Mouse (Mus musculus) C2C12 (cell line): Measurements from ENCODE around the gene Rnf213. TPM values are rescaled to one million over a fixed set of nuclear protein-coding genes. Genes with fewer than 3 reads are reported as not detected.

Experiments
- H3K27me3 ChIP-seq: one replicate; pipeline ENCODE4 v1.6.1; 2011; ENCODE audit not compliant: control insufficient read depth, insufficient read depth, insufficient read length
- H3K36me3 ChIP-seq: one replicate; pipeline ENCODE4 v1.6.1; 2011; ENCODE audit not compliant: control insufficient read depth, insufficient read depth
- H3K4me3 ChIP-seq: one replicate; pipeline ENCODE4 v1.5.1; 2011; ENCODE audit warnings: mild to moderate bottlenecking, control low read depth; ENCODE audit not compliant: poor library complexity, insufficient read depth, severe bottlenecking
- H3K79me2 ChIP-seq: one replicate; pipeline ENCODE4 v1.6.1; 2011; ENCODE audit not compliant: control insufficient read depth, insufficient read depth
- H3K79me3 ChIP-seq: one replicate; pipeline ENCODE4 v1.6.1; 2011; ENCODE audit warnings: low read depth, control low read depth
- H3ac ChIP-seq: one replicate; pipeline ENCODE3; 2011; ENCODE audit warnings: low read depth; ENCODE audit not compliant: control insufficient read depth, insufficient read length
- CEBPB ChIP-seq: IDR thresholded peaks from one replicate; pipeline ENCODE4 v1.6.1; 2011; ENCODE audit warnings: low read depth, mild to moderate bottlenecking, control low read depth, moderate library complexity
- CTCF ChIP-seq: IDR thresholded peaks from one replicate; pipeline ENCODE4 v1.5.1; 2011; ENCODE audit not compliant: control insufficient read depth, insufficient read depth, insufficient read length
- FOSL1 ChIP-seq: IDR thresholded peaks from one replicate; pipeline ENCODE4 v1.8.0; 2011; ENCODE audit warnings: mild to moderate bottlenecking, low read length; ENCODE audit not compliant: poor library complexity, insufficient read depth, severe bottlenecking
- MAX ChIP-seq: IDR thresholded peaks from one replicate; pipeline ENCODE4 v1.6.1; 2011; ENCODE audit warnings: mild to moderate bottlenecking, control low read depth
- MYOD1 ChIP-seq: IDR thresholded peaks from one replicate; pipeline ENCODE4 v1.6.1; 2011; ENCODE audit warnings: low read depth; ENCODE audit not compliant: control insufficient read depth, insufficient read length
- MYOG ChIP-seq: IDR thresholded peaks from one replicate; pipeline ENCODE4 v1.6.1; 2011; ENCODE audit not compliant: control insufficient read depth, insufficient read length; ENCODE audit errors: extremely low read depth
- USF1 ChIP-seq: IDR thresholded peaks from one replicate; pipeline ENCODE4 v1.6.1; 2011; ENCODE audit warnings: low read depth, mild to moderate bottlenecking, control low read depth, moderate library complexity
- polyA plus RNA-seq: library from polyadenylated mRNA; unstranded; fragments of >200 nt; fragmentation: generic; extraction: Trizol; gene quantifications from one replicate; pipeline ENCODE4 v1.2.1, GENCODE M21; 2012; ENCODE audit warnings: missing spikeins

The Rnf213 gene
- polyA plus RNA-seq, 1 experiment = 6.3 TPM

DNA sequence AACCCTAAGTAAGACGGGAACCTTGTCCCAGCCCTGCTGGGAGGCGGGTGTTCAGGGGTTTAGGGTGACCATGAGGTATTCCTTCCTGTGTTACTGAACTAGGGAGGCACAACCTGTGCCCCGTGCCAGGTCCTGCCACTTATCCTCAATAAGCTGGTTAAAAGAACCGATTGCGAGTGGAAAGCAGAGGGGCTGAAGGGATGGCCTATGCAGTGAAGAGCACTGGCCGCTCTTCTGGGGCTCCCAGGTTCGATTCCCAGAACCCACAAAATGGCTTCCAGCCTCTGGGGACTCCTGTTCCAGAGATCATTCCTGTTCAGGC is 544 bp downstream of the Rnf213 start:
- Histone ChIP-seq H3K79me3 (peaks cover 20% of the 10 kb centered on the region), H3K4me3 (peak overlapping the region; percentile 53), H3K27me3 (no peaks in the 10 kb centered on the region), H3K36me3 (peaks cover 18% of the 10 kb centered on the region), H3K79me2 (peaks cover 40% of the 10 kb centered on the region), H3ac (peak overlapping the region; percentile 81)
- no peak for TF ChIP-seq MYOG
- no peak for TF ChIP-seq MAX
- TF ChIP-seq CEBPB = no peak
- TF ChIP-seq USF1 = no peak
- TF ChIP-seq MYOD1 = no peak
- TF ChIP-seq CTCF = no peak
- TF ChIP-seq FOSL1 = no peak

DNA sequence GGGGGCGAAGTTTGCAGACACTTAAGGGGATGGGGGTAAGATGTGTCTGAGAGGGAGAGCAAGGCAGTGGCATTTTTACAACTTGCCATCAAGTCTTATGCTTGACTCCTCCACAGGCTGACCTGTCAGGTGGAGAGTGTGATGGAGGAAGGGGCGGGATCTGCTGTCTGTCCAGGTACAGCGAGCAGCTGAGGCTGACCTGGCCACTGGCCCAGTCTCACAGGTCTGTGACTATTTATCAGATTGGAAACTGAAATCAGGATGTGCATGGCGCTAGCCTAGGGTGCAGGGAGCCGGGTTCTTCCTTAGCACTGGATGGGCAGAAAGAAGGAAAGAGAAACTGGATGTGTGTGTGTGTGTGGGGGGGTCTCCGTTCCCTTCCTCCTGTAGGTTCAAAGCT is 1.3 kb downstream of the Rnf213 start:
- Histone ChIP-seq H3K4me3 (no peak overlapping the region), H3K36me3 (peaks cover 18% of the 10 kb centered on the region), H3K79me2 (peaks cover 47% of the 10 kb centered on the region), H3K79me3 (peaks cover 20% of the 10 kb centered on the region), H3K27me3 (no peaks in the 10 kb centered on the region), H3ac (no peak overlapping the region)
- no peak for TF ChIP-seq MAX
- no peak for TF ChIP-seq CEBPB
- no peak for TF ChIP-seq MYOG
- no peak for TF ChIP-seq FOSL1
- no peak for TF ChIP-seq USF1
- TF ChIP-seq CTCF = no peak
- TF ChIP-seq MYOD1 = no peak

DNA sequence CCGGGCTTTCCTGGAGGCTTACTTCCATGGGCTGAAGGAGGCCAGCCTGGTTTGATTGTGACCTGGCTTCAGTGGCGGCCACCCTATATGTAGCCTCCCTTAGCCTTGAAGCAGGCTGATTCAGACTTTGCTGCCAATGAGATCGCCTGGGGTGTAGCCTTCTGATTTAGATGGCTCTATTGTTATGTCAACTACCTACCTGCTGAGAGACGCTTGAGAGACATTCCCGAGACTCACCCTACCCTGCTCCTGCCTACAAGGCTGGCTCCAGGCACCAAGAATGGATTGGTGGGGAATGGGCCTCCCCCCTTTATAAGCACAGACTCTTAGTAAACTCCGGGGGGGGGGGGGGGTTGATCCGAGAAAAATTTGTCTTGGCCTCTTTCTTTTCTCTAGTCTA is 2.5 kb downstream of the Rnf213 start:
- Histone ChIP-seq H3ac (no peak overlapping the region), H3K36me3 (peaks cover 27% of the 10 kb centered on the region), H3K79me2 (peaks cover 52% of the 10 kb centered on the region), H3K79me3 (peaks cover 20% of the 10 kb centered on the region), H3K27me3 (no peaks in the 10 kb centered on the region), H3K4me3 (no peak overlapping the region)
- no peak for TF ChIP-seq MYOG
- TF ChIP-seq CEBPB = no peak
- TF ChIP-seq MYOD1 = no peak
- no peak for TF ChIP-seq USF1
- no peak for TF ChIP-seq CTCF
- no peak for TF ChIP-seq MAX

DNA sequence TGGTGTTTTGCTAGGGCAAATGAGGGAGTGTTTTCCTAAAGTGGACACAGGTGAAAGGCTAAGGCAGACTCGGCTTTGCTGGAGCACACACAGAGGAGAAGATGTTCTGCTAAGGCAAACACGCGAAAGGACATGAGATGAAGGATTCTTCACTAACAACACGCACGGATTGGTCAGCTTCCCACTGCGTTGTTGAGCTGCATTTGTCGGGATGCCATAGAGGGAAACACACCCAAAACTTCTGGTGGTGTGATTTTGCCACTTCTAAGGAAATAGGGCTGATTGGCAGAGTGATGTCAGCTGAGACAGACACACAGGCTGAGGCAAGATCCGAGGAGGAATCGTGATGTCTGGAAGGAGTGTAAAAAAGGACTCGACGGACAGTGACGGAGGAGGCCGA is 3.0 kb downstream of the Rnf213 start:
- Histone ChIP-seq H3K79me3 (peaks cover 20% of the 10 kb centered on the region), H3K36me3 (peaks cover 30% of the 10 kb centered on the region), H3K79me2 (peaks cover 56% of the 10 kb centered on the region), H3ac (no peak overlapping the region), H3K4me3 (no peak overlapping the region), H3K27me3 (no peaks in the 10 kb centered on the region)
- no peak for TF ChIP-seq FOSL1
- no peak for TF ChIP-seq MYOD1
- no peak for TF ChIP-seq MYOG
- no peak for TF ChIP-seq CEBPB
- TF ChIP-seq MAX = no peak
- TF ChIP-seq USF1 = no peak
- no peak for TF ChIP-seq CTCF

DNA sequence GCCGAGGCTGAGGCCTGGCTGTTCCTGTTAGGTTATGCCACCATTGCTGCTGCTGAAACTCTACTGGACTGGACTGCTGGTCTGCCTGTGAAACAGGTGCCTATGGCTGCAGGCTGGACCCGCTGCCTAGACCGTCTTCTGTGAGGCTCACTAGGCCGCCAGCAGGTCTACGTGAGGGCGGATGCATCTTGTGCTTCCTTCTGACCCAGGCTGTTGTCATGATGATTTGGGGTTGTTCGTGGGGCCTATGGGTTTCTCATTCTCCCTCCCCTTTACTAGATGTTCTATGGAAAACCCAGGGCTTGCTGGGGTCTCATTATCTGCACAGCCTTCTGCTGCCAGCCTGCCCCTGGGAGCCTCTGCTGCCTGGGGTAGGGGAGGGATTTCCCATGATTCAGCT is 3.6 kb downstream of the Rnf213 start:
- H3K27me3 ChIP-seq = no peaks in the 10 kb centered on the region
- peaks cover 30% of the 10 kb centered on the region for H3K36me3 ChIP-seq
- H3K4me3 ChIP-seq = no peak overlapping the region
- H3K79me2 ChIP-seq = peaks cover 61% of the 10 kb centered on the region
- H3ac ChIP-seq = no peak overlapping the region
- TF ChIP-seq MYOD1 (no peak), USF1 (no peak)
- peaks cover 20% of the 10 kb centered on the region for H3K79me3 ChIP-seq

DNA sequence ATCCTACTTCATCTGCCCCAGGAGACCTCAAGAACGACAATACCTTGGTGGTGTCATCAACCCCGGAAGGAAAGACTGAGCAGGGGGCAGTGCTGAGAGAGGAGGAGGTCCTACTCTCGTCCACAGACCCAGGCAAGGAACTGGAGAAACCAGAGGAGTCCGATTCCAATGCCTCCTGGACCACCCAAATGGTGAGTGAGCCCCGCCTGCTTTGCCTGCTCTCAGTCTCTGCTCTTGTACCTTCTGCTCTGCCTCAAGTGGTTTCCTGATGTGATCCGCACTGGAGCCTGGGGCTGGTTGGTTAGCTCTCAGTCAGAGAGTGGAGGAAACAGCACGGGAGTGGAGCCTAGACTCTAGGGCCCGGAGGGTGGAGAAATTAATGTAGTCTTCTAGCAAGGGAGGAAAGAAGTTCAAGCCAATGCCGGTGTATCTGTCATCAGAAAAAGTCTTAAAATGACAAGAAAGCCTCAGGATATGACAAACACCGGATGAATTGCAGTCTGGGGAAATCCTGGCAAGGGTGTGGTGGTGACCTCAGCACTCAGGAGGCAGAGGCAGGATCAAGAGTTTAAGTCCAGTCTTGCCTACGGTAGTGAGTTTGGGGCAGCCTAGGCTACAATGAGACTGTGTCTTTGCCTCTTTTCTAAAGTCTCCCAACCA is 9.7 kb downstream of the Rnf213 start:
- H3ac ChIP-seq = peak overlapping the region; percentile 19
- H3K36me3 ChIP-seq = peaks cover 25% of the 10 kb centered on the region
- H3K4me3 ChIP-seq = no peak overlapping the region
- H3K79me2 ChIP-seq = peaks cover 62% of the 10 kb centered on the region
- TF ChIP-seq CEBPB (no peak), USF1 (no peak), MYOG (no peak), CTCF (no peak), MAX (no peak), MYOD1 (no peak), FOSL1 (no peak)
- no peaks in the 10 kb centered on the region for H3K27me3 ChIP-seq
- H3K79me3 ChIP-seq = peaks cover 12% of the 10 kb centered on the region
